Mouse (Mus musculus) lung, postnatal 25 days (tissue): ENCODE data around the gene Nfatc2.

Source experiments
- DNase-seq: peaks from one replicate; pipeline ENCODE4 v3.0.0; 2022; ENCODE audit warnings: low spot score

Gene Nfatc2

DNA sequence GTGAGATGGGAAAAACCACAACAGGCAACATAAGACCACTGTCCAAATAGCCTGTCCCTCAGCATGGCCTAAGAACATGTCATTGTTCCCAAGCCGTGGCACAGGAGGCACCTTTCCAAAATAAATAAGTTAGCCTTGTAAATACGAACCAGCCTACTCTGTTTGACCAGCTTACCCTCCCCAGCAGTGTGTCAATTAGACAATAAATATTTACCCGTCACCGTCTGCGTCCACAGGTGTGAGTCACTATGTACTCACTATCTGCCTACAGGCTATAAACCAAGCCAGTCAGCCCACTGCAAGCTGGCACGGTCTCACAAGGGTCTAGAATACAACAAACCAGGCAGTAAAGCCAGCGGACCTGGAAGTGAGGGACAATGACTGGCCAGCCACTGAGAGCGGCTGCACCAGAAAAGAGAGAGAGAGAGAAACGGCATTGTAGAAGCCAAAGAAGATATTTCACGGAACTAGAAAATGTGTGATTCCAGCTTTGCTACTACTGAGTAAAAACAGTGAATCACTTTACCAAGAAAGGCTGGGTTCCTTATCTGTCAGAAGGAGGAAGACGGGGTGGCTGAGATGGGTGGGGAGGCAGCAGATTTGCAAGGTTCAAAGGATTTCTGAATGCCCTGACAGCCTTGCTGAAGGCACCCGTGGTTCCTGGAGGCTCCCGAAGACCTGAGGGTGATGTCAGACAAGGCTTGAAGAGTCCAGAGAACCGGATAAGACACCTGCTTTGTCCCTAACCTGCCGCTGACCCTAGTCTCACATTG is 69.2 kb downstream of the Nfatc2 start:
- DNase-seq, result peak; percentile 49

DNA sequence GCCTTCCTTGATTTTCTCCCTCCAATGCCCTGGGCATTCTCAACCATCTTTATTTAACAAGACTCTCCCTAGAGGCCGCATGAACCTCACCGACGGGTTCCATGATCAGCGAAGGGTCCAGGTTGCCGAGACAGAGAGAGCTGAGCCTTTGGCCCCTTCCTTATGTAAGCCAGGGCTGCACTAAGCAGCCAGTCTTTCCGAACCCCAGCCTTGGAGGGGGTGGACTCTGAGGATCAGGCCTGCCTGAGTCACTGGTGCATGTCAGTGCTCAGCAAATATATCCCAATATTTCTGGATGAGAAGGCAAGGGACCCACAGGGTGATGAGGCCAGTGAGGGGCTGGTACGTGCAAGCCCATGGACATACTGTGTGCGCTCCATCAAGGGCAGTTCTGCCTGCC is 72.9 kb downstream of the Nfatc2 start:
- no peak for DNase-seq

GRCm38 (mm10) chr2:168527430-168527792 is 74.0 kb downstream of the Nfatc2 start:
- no peak for DNase-seq

- DNase-seq, result no peak
Observed at GRCm38 (mm10) chr2:168526547-168527429, 74.7 kb downstream of the Nfatc2 start.

- no peak for DNase-seq
Observed at GRCm38 (mm10) chr2:168525391-168526154, 75.9 kb downstream of the Nfatc2 start.

DNA sequence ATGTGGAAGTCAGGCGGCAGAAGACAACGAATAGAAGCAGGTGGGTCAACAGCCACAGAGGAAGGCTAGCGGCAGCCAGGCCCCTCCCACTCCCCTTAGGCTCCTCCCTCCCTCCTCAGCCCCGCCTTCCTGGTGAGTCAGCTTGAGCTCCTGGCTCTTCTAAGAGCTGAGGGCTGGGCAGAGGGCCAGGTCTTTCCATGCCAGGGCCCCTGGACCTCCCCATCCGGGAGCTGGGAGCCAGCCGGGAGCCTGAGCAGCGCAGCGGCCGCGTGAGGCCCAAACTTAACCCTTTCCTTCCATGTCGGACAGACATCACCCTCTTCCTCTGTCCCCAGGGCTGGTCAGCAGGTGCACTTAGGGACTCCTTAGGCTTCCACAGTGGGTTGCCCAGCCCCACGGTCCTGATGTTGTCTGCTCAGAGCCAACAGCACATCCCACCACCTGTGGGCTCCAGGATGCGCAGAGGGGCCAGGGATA is 76.5 kb downstream of the Nfatc2 start:
- DNase-seq, result peak; percentile 94

- no peak for DNase-seq
Observed at GRCm38 (mm10) chr2:168522247-168522646, 79.2 kb downstream of the Nfatc2 start.

DNA sequence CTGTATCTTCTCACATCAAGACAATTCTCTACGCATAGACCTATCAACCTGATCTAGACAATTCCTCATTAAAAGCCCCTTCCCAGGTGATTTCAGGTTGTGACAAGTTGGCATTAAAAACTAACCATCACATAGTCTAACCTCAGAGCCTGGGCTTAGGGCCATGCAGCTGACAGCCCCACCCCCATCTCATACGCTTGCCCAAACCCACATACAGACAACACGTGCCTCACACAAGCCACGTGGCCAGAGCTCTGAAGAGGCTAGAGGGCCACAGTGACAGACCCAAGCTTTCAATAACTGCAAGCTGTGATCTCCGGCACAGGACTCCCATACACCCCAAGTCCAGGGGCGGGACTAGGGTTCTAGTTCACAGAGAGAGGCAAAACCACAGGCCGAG is 80.7 kb downstream of the Nfatc2 start:
- DNase-seq, result no peak

DNA sequence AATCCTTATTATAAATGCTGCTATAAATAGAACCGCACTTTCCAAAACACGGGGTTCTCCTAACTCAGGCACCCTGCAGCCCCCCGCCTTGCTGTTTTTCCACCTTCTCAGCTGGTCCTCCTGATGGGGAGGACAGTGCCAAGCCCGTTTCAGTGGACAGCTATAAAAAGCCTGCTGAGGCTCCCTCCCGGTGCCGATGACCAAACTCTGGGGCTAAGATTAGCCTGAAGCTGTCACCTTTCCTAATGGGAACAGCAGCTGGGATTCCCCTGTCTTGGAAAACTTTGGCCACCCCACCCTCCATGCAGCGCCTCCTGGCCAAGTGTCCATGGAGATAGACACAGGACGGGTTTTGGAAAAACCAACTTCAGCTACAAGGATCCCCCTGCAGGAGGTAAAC is 81.9 kb downstream of the Nfatc2 start:
- DNase-seq, result no peak

- DNase-seq, result peak; percentile 61
Observed at GRCm38 (mm10) chr2:168518256-168518659, 83.2 kb downstream of the Nfatc2 start.

DNA sequence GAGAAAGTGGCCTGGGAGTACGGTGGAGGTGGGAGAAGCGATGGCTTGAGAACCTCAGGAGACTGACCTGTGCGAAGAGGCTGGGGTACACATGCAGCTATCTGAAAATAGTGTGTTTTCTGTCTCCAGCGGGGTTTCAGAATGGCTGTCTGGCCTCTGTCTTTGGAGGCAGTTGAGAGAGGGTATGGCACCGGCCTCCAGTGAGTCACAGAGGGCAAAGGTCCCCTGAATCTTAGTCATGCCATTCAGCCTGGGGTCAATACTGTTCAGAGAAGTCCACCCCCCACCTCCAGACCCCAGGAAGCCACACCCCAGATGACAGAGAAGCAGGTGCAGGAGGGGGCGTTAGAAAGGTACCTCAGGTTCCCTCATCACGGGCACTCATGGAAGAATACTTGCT is 83.7 kb downstream of the Nfatc2 start:
- DNase-seq, result no peak

GRCm38 (mm10) chr2:168516717-168517116 is 84.7 kb downstream of the Nfatc2 start:
- no peak for DNase-seq

DNA sequence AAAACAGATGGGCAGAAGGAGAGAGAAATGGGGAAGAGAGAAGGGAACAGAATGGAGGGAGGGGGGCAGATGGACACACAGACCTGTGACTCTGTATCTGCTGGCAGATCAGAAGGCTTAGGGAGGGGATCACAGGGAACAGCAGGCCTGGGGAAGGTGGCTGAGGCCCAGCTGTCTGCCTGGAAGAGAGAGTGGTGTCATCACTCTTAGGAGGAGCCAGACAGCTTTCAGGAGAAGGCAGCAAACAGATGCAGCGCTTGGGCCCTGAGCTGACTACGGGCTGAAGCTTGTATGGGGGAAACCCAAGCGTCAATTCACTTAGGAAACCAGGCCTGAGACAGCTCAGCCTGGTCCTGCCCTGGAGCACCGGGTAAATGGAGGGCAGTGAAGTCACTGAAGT is 86.0 kb downstream of the Nfatc2 start:
- no peak for DNase-seq

DNA sequence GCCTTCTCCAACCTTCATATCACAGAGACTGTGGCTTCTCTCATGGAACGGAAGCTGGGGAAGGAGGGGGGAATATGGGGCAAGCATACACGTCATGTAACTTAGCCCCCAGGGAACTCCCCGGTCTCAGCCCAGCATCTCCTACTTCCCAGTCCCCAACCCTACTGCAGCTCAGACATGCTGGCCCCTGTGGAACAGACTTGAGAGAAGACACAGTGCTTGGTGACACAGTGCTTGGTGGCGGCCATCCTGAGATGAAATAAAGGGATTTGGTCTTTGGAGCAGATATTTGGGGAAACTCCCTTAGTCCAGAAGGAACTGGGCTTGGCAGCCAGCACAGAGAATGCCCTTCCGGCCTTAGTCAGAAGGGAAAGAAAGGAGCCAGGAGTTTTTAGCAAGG is 87.3 kb downstream of the Nfatc2 start:
- no peak for DNase-seq

DNA sequence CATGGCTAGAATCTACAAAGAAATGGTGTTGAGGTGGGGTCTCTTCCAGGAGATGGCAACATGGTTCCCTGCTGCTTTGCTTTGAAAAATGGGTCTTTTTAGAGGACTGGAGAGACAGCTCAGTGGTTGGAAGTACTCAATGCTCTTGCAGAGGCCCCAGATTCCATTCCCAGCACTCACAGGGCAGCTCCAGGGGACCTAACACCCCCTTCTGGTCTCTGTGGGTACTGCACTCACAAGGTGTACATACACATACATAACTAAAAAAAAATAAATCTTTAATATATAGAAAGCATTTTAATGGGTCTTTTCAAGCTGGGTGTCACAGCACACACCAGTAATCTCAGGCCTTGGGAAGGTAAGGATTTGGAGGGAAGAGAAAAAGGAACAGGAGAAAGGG is 89.9 kb downstream of the Nfatc2 start:
- DNase-seq, result no peak

DNA sequence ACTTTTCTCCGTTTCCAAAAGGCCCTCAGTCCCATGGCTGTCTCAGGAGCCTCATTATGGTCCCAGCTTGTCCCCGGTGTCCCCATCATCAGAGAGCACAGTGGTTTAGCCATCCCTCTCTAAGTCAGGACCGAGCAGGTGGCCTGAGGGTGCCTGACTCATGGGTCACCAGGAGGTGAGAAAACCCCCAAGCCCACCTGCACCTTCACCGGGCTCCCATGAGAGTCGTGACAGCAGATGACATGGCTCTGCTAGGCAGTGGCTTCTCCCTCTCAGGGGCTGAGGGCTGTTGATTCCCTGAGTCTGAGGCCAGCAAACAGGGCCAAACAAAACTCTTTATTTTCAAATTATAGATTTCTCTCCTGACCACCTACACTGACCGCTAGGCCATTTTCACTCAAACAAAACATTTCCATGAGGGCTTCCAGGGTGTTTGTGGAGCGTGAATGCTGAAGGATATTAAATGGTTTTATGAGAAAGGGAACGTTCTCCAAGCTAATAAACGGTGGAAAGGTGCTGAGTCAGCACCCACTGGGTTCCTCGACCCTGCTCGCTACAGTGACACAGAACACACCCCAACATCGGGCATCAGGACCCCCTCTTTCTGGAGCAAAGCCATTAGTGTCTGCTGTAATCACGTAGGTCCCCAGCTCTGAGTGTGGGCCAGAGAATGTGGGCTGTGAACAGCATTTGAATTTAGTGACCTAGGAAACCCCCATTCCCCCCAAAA is 92.8 kb downstream of the Nfatc2 start:
- DNase-seq, result no peak

DNA sequence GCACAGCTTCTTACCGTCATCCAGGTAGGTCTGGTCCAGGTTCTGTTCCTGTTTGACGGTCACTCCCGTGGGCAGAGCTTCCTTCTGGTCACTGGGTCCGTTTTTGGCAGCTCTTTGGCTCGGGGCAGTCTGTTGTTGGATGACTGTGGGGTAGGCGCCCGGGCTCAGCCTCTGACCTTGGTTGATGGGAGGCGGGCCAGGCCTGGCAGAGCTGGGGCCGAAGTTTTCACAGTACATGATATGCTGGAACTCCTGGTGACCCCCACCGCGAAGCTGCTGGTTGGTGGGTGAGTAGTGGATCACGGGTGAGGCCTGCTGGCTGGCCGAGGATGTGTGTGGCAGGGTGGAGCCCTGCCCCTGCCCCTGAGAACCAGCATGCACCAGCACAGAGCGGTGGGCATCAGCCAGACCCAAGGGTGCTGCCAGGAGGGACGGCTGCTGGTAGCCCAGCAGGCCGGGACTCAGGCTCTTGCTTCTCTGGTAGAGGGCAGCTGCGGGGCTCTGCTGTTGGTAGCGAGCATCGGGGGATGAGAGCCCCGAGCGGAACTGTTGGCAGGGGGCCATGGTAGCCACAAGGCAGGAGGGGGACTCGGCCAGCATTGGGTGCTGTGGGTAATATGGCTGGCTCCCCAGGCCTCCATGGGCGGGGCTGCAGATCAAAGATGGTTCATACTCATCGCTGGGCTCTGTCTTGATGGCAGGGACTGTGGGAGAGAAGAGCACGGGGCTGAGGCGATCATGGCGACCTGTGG is 96.8 kb downstream of the Nfatc2 start:
- DNase-seq, result no peak

DNA sequence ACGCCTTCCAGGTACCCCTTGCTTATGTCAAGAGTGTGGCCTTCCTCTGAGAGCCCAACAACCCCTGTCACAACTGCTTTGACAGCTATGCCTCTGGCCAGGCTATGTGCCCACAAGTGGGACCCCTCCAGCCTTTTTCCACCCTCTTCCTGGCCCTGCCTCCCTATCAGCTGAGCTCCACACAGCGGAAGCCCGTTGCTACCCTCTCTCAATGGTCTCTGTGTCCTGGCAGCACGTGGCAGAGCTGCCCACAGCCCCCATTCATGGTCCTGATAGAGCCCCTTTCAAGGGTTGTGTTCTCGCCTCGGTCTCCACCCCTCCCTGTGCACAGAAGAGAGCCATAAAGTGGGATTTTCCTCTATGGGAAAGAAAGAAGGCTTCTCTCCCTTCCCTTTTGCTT is 97.7 kb downstream of the Nfatc2 start:
- DNase-seq, result no peak

DNA sequence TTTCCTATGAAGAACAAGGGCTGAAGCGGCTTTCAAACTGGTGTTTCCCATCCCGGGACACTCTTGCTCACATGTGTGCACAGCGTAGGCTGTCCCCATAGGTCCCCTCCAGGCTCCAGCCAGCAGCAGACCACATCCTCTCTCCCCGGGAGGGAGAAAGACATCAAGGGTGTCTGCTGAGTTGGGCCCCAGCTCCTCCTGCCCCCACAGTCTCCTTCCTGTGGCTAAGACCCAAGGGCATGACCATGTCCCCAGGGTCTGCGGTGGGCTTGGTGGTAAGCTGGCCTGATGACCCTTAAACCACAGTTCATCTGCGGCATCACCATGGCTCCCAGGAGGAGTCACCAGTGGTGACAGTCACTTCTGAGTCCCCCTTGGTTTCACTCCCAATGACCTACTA is 100.7 kb downstream of the Nfatc2 start:
- no peak for DNase-seq

- no peak for DNase-seq
Observed at GRCm38 (mm10) chr2:168500244-168500643, 101.2 kb downstream of the Nfatc2 start.

DNA sequence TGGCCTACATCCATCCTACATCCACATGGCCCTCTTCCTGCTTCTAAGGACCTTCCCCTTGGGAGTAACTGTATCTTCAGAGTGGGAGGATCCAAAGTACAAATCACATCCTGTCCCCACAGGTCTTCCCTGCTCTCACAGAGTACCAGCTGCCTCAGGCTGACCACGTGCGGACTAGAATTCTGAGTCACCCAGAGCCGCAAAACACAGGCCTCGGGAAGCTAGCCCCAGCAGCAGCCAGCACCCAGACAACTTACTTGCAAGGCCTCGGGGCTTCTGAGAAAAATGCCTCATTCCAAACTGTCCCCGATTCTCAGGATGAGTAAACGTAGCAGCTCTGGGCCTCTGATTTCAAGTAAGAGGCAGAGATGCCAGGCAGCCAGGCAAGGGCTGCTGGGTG is 109.7 kb downstream of the Nfatc2 start:
- no peak for DNase-seq
